Mouse (Mus musculus): ENCODE measurements around the gene Clp1.
"Not testable (repeated sequence)": the region's sequence is repeated elsewhere in the genome, so short reads cannot be mapped to it uniquely, and the experiment has no call there.

The Clp1 gene

GRCm38 (mm10) chr2:84738271-84738911 lies 11.2 kb upstream of the Clp1 start:
- no peak for DNase-seq (ENCODE audit: low read depth, low spot score)

- no peak for DNase-seq (ENCODE audit: low read depth, low spot score)
Measured at GRCm38 (mm10) chr2:84737451-84737925, 10.3 kb upstream of the Clp1 start.

- DNase-seq (ENCODE audit: low read depth, low spot score) = no peak
Measured at GRCm38 (mm10) chr2:84736312-84737161, 9.4 kb upstream of the Clp1 start.

GRCm38 (mm10) chr2:84735346-84735920 lies 8.3 kb upstream of the Clp1 start:
- DNase-seq (ENCODE audit: low read depth, low spot score) = no peak

- DNase-seq (ENCODE audit: low read depth, low spot score) = no peak
Measured at GRCm38 (mm10) chr2:84734919-84735318, 7.8 kb upstream of the Clp1 start.

- DNase-seq (ENCODE audit: low read depth, low spot score) = no peak
Measured at GRCm38 (mm10) chr2:84734351-84734864, 7.3 kb upstream of the Clp1 start.

- no peak for DNase-seq (ENCODE audit: low read depth, low spot score)
Measured at GRCm38 (mm10) chr2:84733579-84734300, 6.6 kb upstream of the Clp1 start, which contains the start of gene Ypel4. Ypel4 (plus strand) TSS chr2:84734058.

GRCm38 (mm10) chr2:84732394-84732793 lies 5.2 kb upstream of the Clp1 start:
- no peak for DNase-seq (ENCODE audit: low read depth, low spot score)

- no peak for DNase-seq (ENCODE audit: low read depth, low spot score)
Measured at GRCm38 (mm10) chr2:84731206-84731605, 4.1 kb upstream of the Clp1 start.

GRCm38 (mm10) chr2:84728191-84728590 lies 1.0 kb upstream of the Clp1 start:
- DNase-seq (ENCODE audit: low read depth, low spot score) = not testable (repeated sequence)

- DNase-seq (ENCODE audit: low read depth, low spot score) = no peak
Measured at GRCm38 (mm10) chr2:84726716-84727115, 434 bp downstream of the Clp1 start.

GRCm38 (mm10) chr2:84725770-84726169 lies 1.4 kb downstream of the Clp1 start:
- no peak for DNase-seq (ENCODE audit: low read depth, low spot score)

GRCm38 (mm10) chr2:84723856-84724255 lies 3.3 kb downstream of the Clp1 start:
- DNase-seq (ENCODE audit: low read depth, low spot score) = no peak

GRCm38 (mm10) chr2:84721182-84721581 lies 6.0 kb downstream of the Clp1 start:
- DNase-seq (ENCODE audit: low read depth, low spot score) = no peak

- no peak for DNase-seq (ENCODE audit: low read depth, low spot score)
Measured at GRCm38 (mm10) chr2:84720718-84721117, 6.4 kb downstream of the Clp1 start.

- no peak for DNase-seq (ENCODE audit: low read depth, low spot score)
Measured at GRCm38 (mm10) chr2:84717357-84717756, 9.8 kb downstream of the Clp1 start.

GRCm38 (mm10) chr2:84716423-84717355 lies 10.5 kb downstream of the Clp1 start:
- DNase-seq (ENCODE audit: low read depth, low spot score) = no peak

GRCm38 (mm10) chr2:84715562-84716361 lies 11.4 kb downstream of the Clp1 start:
- peak; percentile 93 for DNase-seq (ENCODE audit: low read depth, low spot score)

- DNase-seq (ENCODE audit: low read depth, low spot score) = peak; percentile 97
Measured at GRCm38 (mm10) chr2:84714811-84715561, 12.2 kb downstream of the Clp1 start, which contains the start of gene Zdhhc5. Zdhhc5 (minus strand) TSS chr2:84715180.

Data from retina, adult 2 months (tissue).